Mouse (Mus musculus) liver, adult (tissue): ENCODE measurements at regions not wholly inside any gene's neighbourhood (a gene's known extent, or its start where the extent isn't known, plus 50 kb on each side); places are given as distances from the start of the nearest gene placed in this dataset.

ENCODE experiments used
- GATA4 ChIP-seq: IDR thresholded peaks from 2 replicates; pipeline ENCODE4 v1.6.1; 2014; ENCODE audit warnings: mild to moderate bottlenecking, low read length; ENCODE audit not compliant: insufficient replicate concordance

GRCm38 (mm10) chr9:46783597-46784354 is 214.8 kb upstream of the Gm4791 start:
- TF ChIP-seq GATA4, result no peak

DNA sequence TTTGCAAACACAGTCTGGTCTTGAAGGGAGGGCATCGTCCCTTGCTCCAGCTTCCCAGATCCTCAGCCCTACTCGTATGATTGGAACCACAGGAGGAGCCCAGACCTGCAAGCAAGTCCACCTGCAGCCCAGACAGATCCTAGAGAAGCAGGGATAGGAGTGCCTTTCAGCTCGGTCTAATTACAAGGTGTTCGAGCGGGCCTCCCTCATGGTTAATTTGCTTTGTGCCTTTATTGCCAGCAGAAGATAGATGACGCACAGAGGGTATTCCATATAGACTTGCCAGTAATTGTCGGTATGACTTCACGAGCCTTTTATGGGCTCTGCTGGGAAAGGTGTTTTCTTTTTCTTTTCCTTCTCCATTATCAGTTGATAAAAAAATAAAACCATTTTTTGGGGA is 216.9 kb upstream of the Gm4791 start:
- TF ChIP-seq GATA4, result no peak

DNA sequence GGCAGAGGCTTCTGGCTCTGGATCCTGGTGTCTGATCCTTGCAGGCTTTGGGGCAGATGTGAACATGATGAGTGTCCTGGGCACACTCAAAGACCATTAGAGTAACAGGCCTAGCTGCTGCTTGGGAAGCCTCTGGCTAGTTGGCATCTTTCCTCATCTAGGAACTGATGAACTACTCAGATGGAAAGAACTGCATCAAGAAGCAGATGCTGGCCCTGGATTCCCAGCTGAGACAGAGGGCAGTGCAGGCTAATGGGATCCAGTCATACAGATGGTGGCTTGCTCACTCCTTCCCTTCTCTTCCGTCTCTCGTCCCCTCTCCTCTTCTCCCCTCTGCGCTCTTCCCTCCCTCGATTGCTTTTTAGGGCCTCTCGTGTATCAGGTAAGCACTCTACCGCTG is 219.8 kb upstream of the Gm4791 start:
- no peak for TF ChIP-seq GATA4

- TF ChIP-seq GATA4, result no peak
Measured at GRCm38 (mm10) chr9:46774821-46775220, 223.7 kb upstream of the Gm4791 start.

DNA sequence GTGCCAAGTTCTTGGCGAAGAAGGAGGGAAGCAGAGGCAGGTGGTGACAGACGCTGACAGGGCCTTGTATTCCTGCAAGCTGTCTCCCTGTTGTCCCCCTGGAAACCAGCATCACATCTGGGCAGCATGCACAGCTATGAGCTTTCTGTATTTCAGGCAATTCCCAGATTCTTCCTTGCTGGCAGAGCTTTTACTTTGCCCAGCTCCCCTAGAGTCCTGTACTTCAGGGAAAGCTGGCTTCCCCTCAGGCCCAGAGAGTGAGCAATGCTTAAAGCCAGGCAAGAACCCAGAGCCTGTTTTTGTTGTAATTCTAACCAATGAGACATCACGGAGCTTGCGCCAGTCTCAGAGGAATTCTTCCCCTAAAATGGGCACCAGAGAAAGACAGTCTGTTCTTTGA is 238.3 kb upstream of the Gm4791 start:
- no peak for TF ChIP-seq GATA4

DNA sequence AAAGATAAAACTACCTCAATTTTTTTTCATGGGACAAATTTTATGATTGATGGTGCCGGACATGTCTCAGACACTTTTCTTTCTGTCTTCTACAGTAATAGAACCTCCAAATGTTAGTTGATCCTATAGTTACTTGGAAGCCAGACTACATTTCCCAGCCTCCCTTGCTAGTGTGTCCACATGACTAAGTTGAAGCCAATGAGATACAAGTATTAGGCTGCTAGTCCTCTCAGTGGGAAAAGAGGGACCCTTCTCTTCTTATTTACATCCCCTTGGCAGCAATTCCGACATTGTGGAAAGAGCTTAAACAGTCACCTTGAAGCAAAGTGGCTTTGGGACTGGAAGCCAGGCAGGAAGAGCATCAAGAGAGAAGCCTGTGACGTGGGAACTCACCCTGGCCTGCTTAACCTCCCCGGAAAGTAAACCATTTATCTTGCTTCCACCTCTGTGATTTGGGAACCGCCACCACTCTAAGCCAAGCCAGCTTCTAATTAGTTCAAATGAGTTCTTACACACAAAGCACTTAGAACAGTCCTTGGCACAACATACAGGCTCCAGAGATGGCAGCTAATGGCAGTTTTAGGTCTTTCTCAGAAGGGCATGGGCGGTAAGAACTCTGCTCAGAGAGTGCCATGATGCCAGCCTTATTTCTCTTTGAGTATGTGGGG is 241.4 kb upstream of the Gm4791 start:
- TF ChIP-seq GATA4, result no peak

DNA sequence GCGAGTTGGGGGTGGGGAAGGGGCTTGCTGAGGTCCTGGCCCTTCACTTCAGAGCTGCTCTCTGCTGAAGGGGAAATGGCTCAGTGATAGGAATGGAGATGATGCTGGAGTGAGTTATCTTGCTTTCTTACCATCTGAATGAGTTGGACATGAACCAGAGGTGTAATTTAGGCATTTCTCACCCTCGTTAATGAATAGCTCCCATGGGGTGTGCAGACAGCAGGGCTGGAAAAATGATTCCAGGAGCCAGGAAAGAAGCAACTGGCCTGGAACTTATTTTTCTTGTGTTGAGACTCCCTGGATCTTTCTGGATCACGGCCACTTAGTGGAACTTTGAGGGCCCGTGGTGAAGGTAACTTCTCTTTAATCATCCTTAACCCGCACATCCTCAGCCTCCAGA is 246.6 kb upstream of the Gm4791 start:
- no peak for TF ChIP-seq GATA4

- TF ChIP-seq GATA4, result no peak
Measured at GRCm38 (mm10) chr9:46749441-46749840, 249.1 kb upstream of the Gm4791 start.

DNA sequence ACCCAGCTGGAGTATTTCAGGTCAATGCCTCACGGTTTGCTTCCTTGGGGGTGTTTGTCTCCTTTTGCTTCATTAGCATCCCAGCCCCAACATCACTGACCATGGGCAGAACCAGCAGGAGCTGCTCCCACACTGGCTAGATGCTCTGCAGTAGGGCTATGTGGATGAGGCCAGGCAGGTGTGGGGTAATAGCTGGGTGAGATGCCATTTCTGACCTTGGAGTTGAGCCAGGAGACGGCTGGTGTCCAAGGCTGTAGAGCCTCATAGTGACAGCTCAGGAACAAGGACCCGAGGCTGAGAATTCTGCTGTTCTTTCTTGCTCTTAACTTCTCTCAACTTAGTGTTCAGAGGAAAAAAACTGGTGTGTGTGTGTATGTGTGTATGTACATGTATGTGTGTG is 252.3 kb upstream of the Gm4791 start:
- TF ChIP-seq GATA4, result no peak

DNA sequence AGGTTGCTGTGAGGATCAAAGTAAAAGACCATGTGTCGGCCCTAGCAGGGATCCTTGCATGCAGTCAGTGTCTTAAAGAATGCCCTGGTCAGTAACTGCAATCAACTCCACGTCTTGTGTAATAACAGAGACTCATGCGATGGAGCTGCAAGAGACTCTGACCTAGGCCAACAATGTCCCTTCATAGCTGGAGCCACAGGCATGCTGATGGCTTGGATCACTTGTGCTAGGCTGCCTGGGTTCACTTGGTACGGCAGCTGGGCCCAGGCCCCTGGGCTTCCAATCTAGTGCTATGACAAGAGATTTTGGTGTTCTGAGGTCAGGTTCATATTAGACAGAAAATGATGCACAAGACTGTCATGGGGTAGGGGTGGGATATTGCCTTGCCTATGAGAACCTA is 258.0 kb upstream of the Gm4791 start:
- TF ChIP-seq GATA4, result no peak

DNA sequence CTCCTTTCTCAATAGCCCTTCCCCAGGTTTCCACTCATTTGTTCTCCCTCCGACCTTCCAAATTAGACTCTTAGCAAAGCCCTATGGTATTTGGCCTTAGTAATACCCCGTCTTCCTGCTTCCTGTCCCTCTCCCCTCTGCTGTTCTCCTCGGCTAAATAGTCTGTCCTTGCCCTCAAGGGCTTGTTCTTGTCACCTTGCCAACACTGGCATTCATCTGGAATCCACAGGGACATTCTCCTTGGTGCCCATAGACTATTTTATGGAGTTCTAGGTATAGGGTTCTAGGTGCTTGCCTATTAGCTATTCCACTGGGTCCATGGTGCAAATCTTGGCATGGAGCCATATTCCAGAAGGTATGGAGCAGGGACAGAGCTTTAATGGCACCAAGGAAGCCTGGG is 259.2 kb upstream of the Gm4791 start:
- no peak for TF ChIP-seq GATA4

- no peak for TF ChIP-seq GATA4
Measured at GRCm38 (mm10) chr9:46738634-46739033, 259.9 kb upstream of the Gm4791 start.

GRCm38 (mm10) chr9:46738056-46738455 is 260.5 kb upstream of the Gm4791 start:
- no peak for TF ChIP-seq GATA4

GRCm38 (mm10) chr9:46737446-46737845 is 261.1 kb upstream of the Gm4791 start:
- TF ChIP-seq GATA4, result no peak

GRCm38 (mm10) chr9:46736232-46736631 is 262.3 kb upstream of the Gm4791 start:
- TF ChIP-seq GATA4, result no peak

- no peak for TF ChIP-seq GATA4
Measured at GRCm38 (mm10) chr9:46735664-46736067, 262.9 kb upstream of the Gm4791 start.

GRCm38 (mm10) chr9:46728465-46728864 is 270.1 kb upstream of the Gm4791 start:
- TF ChIP-seq GATA4, result no peak
